Mouse (Mus musculus) kidney, adult 2 months (tissue): ENCODE measurements around the gene Duox2. TPM values are rescaled to one million over a fixed set of nuclear protein-coding genes. Genes with fewer than 3 reads are reported as not detected.

Source experiments
- DNase-seq: peaks from one replicate; pipeline ENCODE4 v3.0.0; 2021
- H3K27ac ChIP-seq: fragments of 200-500 bp; 2 replicates; pipeline ENCODE4 v1.5.1; 2012; ENCODE audit warnings: low read depth, low read length, control low read depth, inconsistent platforms; ENCODE audit not compliant: insufficient read depth
- H3K27me3 ChIP-seq: fragments of 200-500 bp; replicated peaks from 2 replicates; pipeline ENCODE4 v1.6.1; 2012; ENCODE audit warnings: mild to moderate bottlenecking, moderate library complexity, low read length, inconsistent platforms; ENCODE audit not compliant: control insufficient read depth, insufficient read depth
- H3K36me3 ChIP-seq: fragments of 200-500 bp; 2 replicates; pipeline ENCODE4 v1.6.1; 2012; ENCODE audit warnings: mild to moderate bottlenecking, moderate library complexity, low read length, inconsistent platforms; ENCODE audit not compliant: control insufficient read depth, insufficient read depth
- H3K4me1 ChIP-seq: fragments of 200-500 bp; 2 replicates; pipeline ENCODE4 v1.6.1; 2011; ENCODE audit warnings: low read length; ENCODE audit not compliant: control insufficient read depth, insufficient read depth
- H3K4me3 ChIP-seq: fragments of 200-500 bp; 2 replicates; pipeline ENCODE4 v1.5.1; 2011; ENCODE audit warnings: mild to moderate bottlenecking, low read depth, low read length, control low read depth; ENCODE audit not compliant: insufficient read depth
- CTCF ChIP-seq: fragments of 200-500 bp; conservative IDR thresholded peaks from 2 replicates; pipeline ENCODE4 v1.5.1; 2011; ENCODE audit warnings: low read depth, mild to moderate bottlenecking, control low read depth, low read length, moderate library complexity, mixed read lengths; ENCODE audit not compliant: insufficient read depth, insufficient read length
- POLR2A ChIP-seq: fragments of 200-500 bp; IDR thresholded peaks from one replicate; pipeline ENCODE4 v1.6.1; 2011; ENCODE audit warnings: low read depth, low read length, control low read depth
- WGBS: fragments of 180-500 bp; shearing (Covaris S2); methylation state at CpG from one replicate; pipeline ENCODE4 v1.1.7; 2018; 5-methylcytosine and 5-hydroxymethylcytosine counted together
- polyA plus RNA-seq: library from polyadenylated mRNA; depleted of rRNA; stranded (reverse); fragments of >200 nt; gene quantifications from 2 replicates; pipeline ENCODE4 v1.2.3, GENCODE M21; 2012

Duox2 gene
- polyA plus RNA-seq, 1 experiment, result 0.17 TPM

GRCm38 (mm10) chr2:122260729-122261128 lies 37.5 kb downstream of the Duox2 start:
- no peak for DNase-seq
- H3K4me3 ChIP-seq, result no peak overlapping the region
- no peaks in the 10 kb centered on the region for H3K27me3 ChIP-seq
- peaks cover 18% of the 10 kb centered on the region for H3K36me3 ChIP-seq
- 73% methylated on average over 5 of the region's 5 CpGs for WGBS
- H3K27ac ChIP-seq, result no peak overlapping the region
- TF ChIP-seq POLR2A (no peak), CTCF (no peak)
- H3K4me1 ChIP-seq, result no peaks in the 10 kb centered on the region

- no peak for DNase-seq
- Histone ChIP-seq H3K4me1 (no peaks in the 10 kb centered on the region), H3K36me3 (peaks cover 23% of the 10 kb centered on the region), H3K4me3 (no peak overlapping the region), H3K27me3 (no peaks in the 10 kb centered on the region), H3K27ac (no peak overlapping the region)
- no peak for TF ChIP-seq POLR2A
- no peak for TF ChIP-seq CTCF
- 92% methylated on average over 5 of the region's 5 CpGs for WGBS
Measured at GRCm38 (mm10) chr2:122255997-122256396, 42.3 kb downstream of the Duox2 start.

- no peak overlapping the region for H3K4me3 ChIP-seq
- H3K27me3 ChIP-seq, result no peaks in the 10 kb centered on the region
- peaks cover 29% of the 10 kb centered on the region for H3K36me3 ChIP-seq
- peaks cover 9% of the 10 kb centered on the region; the same call in 1 of the 2 replicates for H3K4me1 ChIP-seq
- no peak for DNase-seq
- TF ChIP-seq POLR2A (no peak), CTCF (no peak)
- H3K27ac ChIP-seq, result no peak overlapping the region
- WGBS, result 85% methylated on average over 10 of the region's 10 CpGs
Measured at GRCm38 (mm10) chr2:122247786-122248185, 50.5 kb downstream of the Duox2 start.

GRCm38 (mm10) chr2:122243671-122244131 lies 54.5 kb downstream of the Duox2 start:
- H3K27ac ChIP-seq, result peak overlapping the region; percentile 62
- H3K4me1 ChIP-seq, result peaks cover 17% of the 10 kb centered on the region; the same call in 1 of the 2 replicates
- peak; percentile 91 for DNase-seq
- H3K36me3 ChIP-seq, result peaks cover 11% of the 10 kb centered on the region; the same call in 1 of the 2 replicates
- 0% methylated on average over 3 of the region's 3 CpGs for WGBS
- TF ChIP-seq CTCF (peak; percentile 97), POLR2A (no peak)
- H3K4me3 ChIP-seq, result no peak overlapping the region
- no peaks in the 10 kb centered on the region for H3K27me3 ChIP-seq

GRCm38 (mm10) chr2:122241935-122242334 lies 56.3 kb downstream of the Duox2 start:
- 28% methylated on average over 6 of the region's 6 CpGs for WGBS
- H3K36me3 ChIP-seq, result peaks cover 8% of the 10 kb centered on the region; the same call in 1 of the 2 replicates
- H3K27ac ChIP-seq, result peak overlapping the region; percentile 62
- peak; percentile 91 for DNase-seq
- no peaks in the 10 kb centered on the region for H3K27me3 ChIP-seq
- TF ChIP-seq POLR2A, result no peak
- no peak for TF ChIP-seq CTCF
- H3K4me3 ChIP-seq, result no peak overlapping the region
- H3K4me1 ChIP-seq, result peaks cover 17% of the 10 kb centered on the region; the same call in 1 of the 2 replicates

GRCm38 (mm10) chr2:122241226-122241625 lies 57.0 kb downstream of the Duox2 start:
- no peak overlapping the region; the same call in 1 of the 2 replicates for H3K4me3 ChIP-seq
- peaks cover 4% of the 10 kb centered on the region; the same call in 1 of the 2 replicates for H3K36me3 ChIP-seq
- DNase-seq, result peak; percentile 80
- H3K27me3 ChIP-seq, result no peaks in the 10 kb centered on the region
- peaks cover 17% of the 10 kb centered on the region; the same call in 1 of the 2 replicates for H3K4me1 ChIP-seq
- peak overlapping the region; percentile 62 for H3K27ac ChIP-seq
- WGBS, result 58% methylated on average over 4 of the region's 4 CpGs
- no peak for TF ChIP-seq POLR2A
- no peak for TF ChIP-seq CTCF

- TF ChIP-seq CTCF (no peak), POLR2A (no peak)
- peak; percentile 72 for DNase-seq
- H3K4me1 ChIP-seq, result peaks cover 17% of the 10 kb centered on the region; the same call in 1 of the 2 replicates
- peaks cover 4% of the 10 kb centered on the region; the same call in 1 of the 2 replicates for H3K36me3 ChIP-seq
- no peaks in the 10 kb centered on the region for H3K27me3 ChIP-seq
- no peak overlapping the region for H3K4me3 ChIP-seq
- H3K27ac ChIP-seq, result peak overlapping the region; percentile 62
Measured at GRCm38 (mm10) chr2:122240735-122241134, 57.5 kb downstream of the Duox2 start.
